Mouse (Mus musculus) brain, embryonic 14.5 days (tissue): ENCODE measurements around the gene Clba1.

Experiments
- CTCF ChIP-seq: fragments of 200-500 bp; IDR thresholded peaks from 2 replicates; pipeline ENCODE4 v1.5.1; 2012; ENCODE audit warnings: inconsistent platforms, mild to moderate bottlenecking, moderate library complexity, borderline replicate concordance; ENCODE audit not compliant: insufficient read depth, insufficient read length; ENCODE audit errors: extremely low read depth
- POLR2A ChIP-seq: fragments of 200-500 bp; IDR thresholded peaks from 2 replicates; pipeline ENCODE4 v1.6.1; 2012; ENCODE audit warnings: mild to moderate bottlenecking, inconsistent platforms, borderline replicate concordance; ENCODE audit not compliant: poor library complexity, insufficient read depth, insufficient read length, severe bottlenecking; ENCODE audit errors: extremely low read depth

DNA sequence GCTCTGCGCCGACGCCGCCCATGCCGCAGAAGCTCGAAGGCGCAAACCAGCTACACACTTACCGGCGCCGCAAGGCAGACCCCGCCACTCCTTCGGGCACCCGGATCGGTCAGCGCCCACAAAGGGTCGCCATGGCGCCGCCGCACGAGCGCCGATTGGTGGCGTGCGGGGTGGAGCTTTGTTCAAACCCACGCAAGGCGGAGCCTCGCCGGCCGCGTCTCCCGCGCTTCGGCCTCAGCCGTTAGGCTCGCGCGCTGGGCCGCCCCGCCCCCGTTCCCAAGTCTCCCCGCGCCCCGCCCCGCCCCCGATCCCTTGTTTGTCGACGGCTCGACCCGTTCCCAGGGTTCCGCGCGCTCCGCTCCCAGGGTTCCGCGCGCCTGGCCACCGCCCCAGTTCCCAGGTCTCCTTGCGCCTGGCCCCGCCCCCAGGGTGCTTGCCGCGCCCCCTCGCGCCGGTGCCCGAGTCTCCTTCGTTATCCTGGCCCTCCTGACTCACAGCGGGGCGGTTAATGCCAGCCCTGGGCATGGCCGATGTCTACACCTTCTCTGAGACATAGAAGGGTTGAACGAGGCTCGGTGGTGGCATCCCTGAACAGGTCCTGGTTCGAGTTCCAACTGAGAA is 20.6 kb downstream of the Clba1 start, which contains the start of gene Cdca4:
- TF ChIP-seq CTCF (no peak), POLR2A (peak; percentile 93)
